Mouse (Mus musculus): ENCODE results near the gene 1110017D15Rik. TPM values are rescaled to one million over a fixed set of nuclear protein-coding genes. Genes with fewer than 3 reads are reported as not detected.

1110017D15Rik gene
- polyA plus RNA-seq, 2 experiments = not detected

GRCm38 (mm10) chr4:41470684-41471383 is 46.3 kb downstream of the 1110017D15Rik start:
- Histone ChIP-seq H3K36me3 (replicated peaks; ENCODE audit: control insufficient read depth, insufficient read depth, low read depth) (no peaks in the 10 kb centered on the region), H3K9me3 (ENCODE audit: control insufficient read depth, low read length) (no peaks in the 10 kb centered on the region), H3K4me1 (replicated peaks; ENCODE audit: control insufficient read depth in 2 of 2, insufficient read depth in 2 of 2, low read length in 1 of 2) (no peaks in the 10 kb centered on the region), H3K9ac (replicated peaks) (no peak overlapping the region), H3K4me3 (ENCODE audit: insufficient read depth in 1 of 2, low read depth in 2 of 2, low read length in 2 of 2) (no peak overlapping the region), H3K27me3 (ENCODE audit: control insufficient read depth, insufficient read depth, low read length) (no peaks in the 10 kb centered on the region), H3K27ac (no peak overlapping the region), H3K4me2 (ENCODE audit: low read depth) (no peak overlapping the region)
- no peak for ATAC-seq (ENCODE audit: insufficient read depth)
- TF ChIP-seq EP300 (IDR thresholded peaks at IDR 0.05; ENCODE audit: low read depth) = no peak
- TF ChIP-seq CTCF (IDR thresholded peaks at IDR 0.05; ENCODE audit: low read depth) = no peak
- WGBS (ENCODE audit: insufficient replicate concordance) = 55% methylated on average over 5 of the region's 5 CpGs
- DNase-seq (ENCODE audit: low read depth in 3 of 3, low spot score in 3 of 3) = no peak

GRCm38 (mm10) chr4:41470051-41470683 is 47.0 kb downstream of the 1110017D15Rik start:
- no peak overlapping the region for H3K27ac ChIP-seq
- H3K4me1 ChIP-seq (replicated peaks; ENCODE audit: control insufficient read depth in 2 of 2, insufficient read depth in 2 of 2, low read length in 1 of 2) = peaks cover 0 to 3% of the 10 kb centered on the region in 2 experiments; a peak in 2 of 4 replicates
- H3K4me2 ChIP-seq (ENCODE audit: low read depth) = no peak overlapping the region
- H3K27me3 ChIP-seq (ENCODE audit: control insufficient read depth, insufficient read depth, low read length) = no peaks in the 10 kb centered on the region
- H3K36me3 ChIP-seq (replicated peaks; ENCODE audit: control insufficient read depth, insufficient read depth, low read depth) = no peaks in the 10 kb centered on the region
- H3K9me3 ChIP-seq (ENCODE audit: control insufficient read depth, low read length) = no peaks in the 10 kb centered on the region
- DNase-seq (ENCODE audit: low read depth in 3 of 3, low spot score in 3 of 3) = no peak
- H3K4me3 ChIP-seq (ENCODE audit: insufficient read depth in 1 of 2, low read depth in 2 of 2, low read length in 2 of 2) = no peak overlapping the region
- TF ChIP-seq CTCF (IDR thresholded peaks at IDR 0.05; ENCODE audit: low read depth) (no peak), EP300 (IDR thresholded peaks at IDR 0.05; ENCODE audit: low read depth) (no peak)
- H3K9ac ChIP-seq (replicated peaks) = no peak overlapping the region
- ATAC-seq (ENCODE audit: insufficient read depth) = no peak
- WGBS (ENCODE audit: insufficient replicate concordance) = 56% methylated on average over 7 of the region's 7 CpGs

- Histone ChIP-seq H3K4me1 (replicated peaks; ENCODE audit: control insufficient read depth in 2 of 2, insufficient read depth in 2 of 2, low read length in 1 of 2) (peaks cover 0 to 3% of the 10 kb centered on the region in 2 experiments; a peak in 2 of 4 replicates), H3K27me3 (ENCODE audit: control insufficient read depth, insufficient read depth, low read length) (no peaks in the 10 kb centered on the region), H3K27ac (no peak overlapping the region), H3K9ac (replicated peaks) (no peak overlapping the region), H3K4me2 (ENCODE audit: low read depth) (no peak overlapping the region), H3K36me3 (replicated peaks; ENCODE audit: control insufficient read depth, insufficient read depth, low read depth) (no peaks in the 10 kb centered on the region), H3K9me3 (ENCODE audit: control insufficient read depth, low read length) (no peaks in the 10 kb centered on the region), H3K4me3 (ENCODE audit: insufficient read depth in 1 of 2, low read depth in 2 of 2, low read length in 2 of 2) (no peak overlapping the region)
- TF ChIP-seq EP300 (IDR thresholded peaks at IDR 0.05; ENCODE audit: low read depth) (no peak), CTCF (IDR thresholded peaks at IDR 0.05; ENCODE audit: low read depth) (no peak)
- ATAC-seq (ENCODE audit: insufficient read depth) (no peak), DNase-seq (ENCODE audit: low read depth in 3 of 3, low spot score in 3 of 3) (no peak)
- 45% methylated on average over 10 of the region's 10 CpGs for WGBS (ENCODE audit: insufficient replicate concordance)
These were observed 47.9 kb downstream of the 1110017D15Rik start for GRCm38 (mm10) chr4:41469199-41469598.

GRCm38 (mm10) chr4:41468396-41469080 is 48.6 kb downstream of the 1110017D15Rik start:
- TF ChIP-seq CTCF (IDR thresholded peaks at IDR 0.05; ENCODE audit: low read depth) (peak; percentile 63), EP300 (IDR thresholded peaks at IDR 0.05; ENCODE audit: low read depth) (no peak)
- 49% methylated on average over 17 of the region's 17 CpGs for WGBS (ENCODE audit: insufficient replicate concordance)
- H3K4me3 ChIP-seq (ENCODE audit: insufficient read depth in 1 of 2, low read depth in 2 of 2, low read length in 2 of 2) = no peak overlapping the region
- ATAC-seq (ENCODE audit: insufficient read depth) (no peak), DNase-seq (ENCODE audit: low read depth in 3 of 3, low spot score in 3 of 3) (peak in 1 of 3 experiments; percentile 23)
- no peak overlapping the region for H3K4me2 ChIP-seq (ENCODE audit: low read depth)
- H3K4me1 ChIP-seq (replicated peaks; ENCODE audit: control insufficient read depth in 2 of 2, insufficient read depth in 2 of 2, low read length in 1 of 2) = peaks cover under 1 to 5% of the 10 kb centered on the region in 2 experiments; a peak in 3 of 4 replicates
- H3K36me3 ChIP-seq (replicated peaks; ENCODE audit: control insufficient read depth, insufficient read depth, low read depth) = no peaks in the 10 kb centered on the region
- no peak overlapping the region for H3K9ac ChIP-seq (replicated peaks)
- H3K27ac ChIP-seq = no peak overlapping the region
- H3K27me3 ChIP-seq (ENCODE audit: control insufficient read depth, insufficient read depth, low read length) = no peaks in the 10 kb centered on the region
- no peaks in the 10 kb centered on the region for H3K9me3 ChIP-seq (ENCODE audit: control insufficient read depth, low read length)

- H3K36me3 ChIP-seq (replicated peaks; ENCODE audit: control insufficient read depth, insufficient read depth, low read depth) = no peaks in the 10 kb centered on the region
- peak overlapping the region; percentile 74 for H3K9ac ChIP-seq (replicated peaks)
- 5% methylated on average over 17 of the region's 17 CpGs for WGBS (ENCODE audit: insufficient replicate concordance)
- peaks cover 10 to 17% of the 10 kb centered on the region in 2 experiments for H3K4me1 ChIP-seq (replicated peaks; ENCODE audit: control insufficient read depth in 2 of 2, insufficient read depth in 2 of 2, low read length in 1 of 2)
- H3K4me2 ChIP-seq (ENCODE audit: low read depth) = peak overlapping the region; percentile 72
- H3K27me3 ChIP-seq (ENCODE audit: control insufficient read depth, insufficient read depth, low read length) = no peaks in the 10 kb centered on the region
- TF ChIP-seq EP300 (IDR thresholded peaks at IDR 0.05; ENCODE audit: low read depth) (no peak), CTCF (IDR thresholded peaks at IDR 0.05; ENCODE audit: low read depth) (no peak)
- ATAC-seq (ENCODE audit: insufficient read depth) (no peak), DNase-seq (ENCODE audit: low read depth in 3 of 3, low spot score in 3 of 3) (no peak)
- no peak overlapping the region for H3K27ac ChIP-seq
- H3K9me3 ChIP-seq (ENCODE audit: control insufficient read depth, low read length) = no peaks in the 10 kb centered on the region
- peak overlapping the region; percentile 90 to 95 for H3K4me3 ChIP-seq (ENCODE audit: insufficient read depth in 1 of 2, low read depth in 2 of 2, low read length in 2 of 2)
These were observed 51.9 kb downstream of the 1110017D15Rik start for GRCm38 (mm10) chr4:41465287-41465665.

Data from liver, embryonic 14.5 days (tissue).